Mouse (Mus musculus) cortical plate, adult 2 months (tissue): ENCODE data around the gene Erlin1.

Experiments used
- CTCF ChIP-seq: fragments of 200-500 bp; IDR thresholded peaks from 2 replicates; pipeline ENCODE4 v1.5.1; 2011; ENCODE audit warnings: mild to moderate bottlenecking, control low read depth, low read length; ENCODE audit not compliant: insufficient read depth; ENCODE audit errors: extremely low read depth
- POLR2A ChIP-seq: fragments of 200-500 bp; IDR thresholded peaks from 2 replicates; pipeline ENCODE4 v1.6.1; 2011; ENCODE audit warnings: mild to moderate bottlenecking, low read length, control low read depth; ENCODE audit not compliant: insufficient read depth; ENCODE audit errors: extremely low read depth

GRCm38 (mm10) chr19:44055173-44055826 is 14.3 kb downstream of the Erlin1 start:
- TF ChIP-seq POLR2A (no peak), CTCF (no peak)
